Mouse (Mus musculus): ENCODE measurements around the gene Map3k3. TPM values are rescaled to one million over a fixed set of nuclear protein-coding genes. Genes with fewer than 3 reads are reported as not detected.
A peak's percentile ranks its signal among the peaks of the same experiment; 100 is the strongest.

Map3k3 gene
- polyA plus RNA-seq, 1 experiment from 2014 or later = 16.5 TPM

- H3K27ac ChIP-seq = peak overlapping the region; percentile 96
- peak overlapping the region; percentile 93 for H3K9ac ChIP-seq
- no peaks in the 10 kb centered on the region for H3K9me3 ChIP-seq (ENCODE audit: control insufficient read depth, low read length)
- DNase-seq (ENCODE audit: low spot score) (peak; percentile 74), ATAC-seq (ENCODE audit: low FRiP score) (peak; percentile 76)
- peaks cover 27% of the 10 kb centered on the region for H3K4me1 ChIP-seq (replicated peaks; ENCODE audit: control insufficient read depth, insufficient read depth, low read length)
- H3K4me3 ChIP-seq (replicated peaks; ENCODE audit: low read length) = peak overlapping the region; percentile 79
- no peaks in the 10 kb centered on the region for H3K27me3 ChIP-seq (ENCODE audit: control insufficient read depth, insufficient read depth, low read length)
- H3K36me3 ChIP-seq (replicated peaks; ENCODE audit: control insufficient read depth, insufficient read depth) = peaks cover 51% of the 10 kb centered on the region
- WGBS = under 1% methylated on average over 97 of the region's 106 CpGs
- peak overlapping the region; percentile 96 for H3K4me2 ChIP-seq (replicated peaks)
These were observed 75.8 kb downstream of the Map3k3 start for GRCm38 (mm10) chr11:106159921-106160840.

GRCm38 (mm10) chr11:106160841-106161721 lies 76.7 kb downstream of the Map3k3 start, which contains the start of the genes Gm10840 and Limd2:
TSS of gene Gm10840 (plus strand) at chr11:106160850.
TSS of gene Limd2 (minus strand) at chr11:106160860.
- Histone ChIP-seq H3K9ac (peak within 1 kb of the TSS; percentile 93), H3K4me2 (replicated peaks) (peak within 1 kb of the TSS; percentile 96), H3K4me1 (replicated peaks; ENCODE audit: control insufficient read depth, insufficient read depth, low read length) (peaks cover 27% of the 10 kb centered on the region), H3K27me3 (ENCODE audit: control insufficient read depth, insufficient read depth, low read length) (no peaks in the 10 kb centered on the region), H3K27ac (peak within 1 kb of the TSS; percentile 96), H3K4me3 (replicated peaks; ENCODE audit: low read length) (peak within 1 kb of the TSS; percentile 79), H3K9me3 (ENCODE audit: control insufficient read depth, low read length) (no peaks in the 10 kb centered on the region), H3K36me3 (replicated peaks; ENCODE audit: control insufficient read depth, insufficient read depth) (peaks cover 52% of the 10 kb centered on the region)
- DNase-seq (ENCODE audit: low spot score) (peak; percentile 57), ATAC-seq (ENCODE audit: low FRiP score) (peak; percentile 4; the same call in 1 of the 2 replicates)
- WGBS = 23% methylated on average over 22 of the region's 22 CpGs

DNA sequence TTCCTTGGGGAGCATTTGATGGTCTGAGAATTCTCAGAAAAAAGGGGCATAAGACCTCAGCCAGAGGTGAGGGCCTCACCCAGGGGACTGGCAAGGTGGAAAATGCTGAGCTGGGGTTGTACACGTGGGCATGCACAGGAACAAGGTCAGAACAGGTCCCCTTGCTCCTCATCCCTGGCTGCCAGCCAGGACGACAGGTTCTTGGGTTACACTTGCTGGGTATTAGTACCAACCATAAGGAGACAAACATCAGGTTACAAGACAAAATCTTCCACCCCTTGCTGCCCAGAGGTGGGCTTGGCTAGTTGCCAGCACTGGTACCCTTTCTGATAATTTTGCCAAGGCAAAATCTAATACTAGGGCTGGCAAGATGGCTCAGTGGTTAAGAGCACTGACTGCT lies 77.8 kb downstream of the Map3k3 start:
- Histone ChIP-seq H3K4me2 (replicated peaks) (no peak overlapping the region), H3K4me3 (replicated peaks; ENCODE audit: low read length) (no peak overlapping the region), H3K4me1 (replicated peaks; ENCODE audit: control insufficient read depth, insufficient read depth, low read length) (peaks cover 27% of the 10 kb centered on the region), H3K9ac (no peak overlapping the region), H3K27ac (0 out of 2 replicates have a peak overlapping the region, but pooled peaks have one; percentile 96), H3K27me3 (ENCODE audit: control insufficient read depth, insufficient read depth, low read length) (no peaks in the 10 kb centered on the region), H3K36me3 (replicated peaks; ENCODE audit: control insufficient read depth, insufficient read depth) (peaks cover 52% of the 10 kb centered on the region), H3K9me3 (ENCODE audit: control insufficient read depth, low read length) (no peaks in the 10 kb centered on the region)
- WGBS = 88% methylated on average over 2 of the region's 2 CpGs
- ATAC-seq (ENCODE audit: low FRiP score) (no peak), DNase-seq (ENCODE audit: low spot score) (no peak)

DNA sequence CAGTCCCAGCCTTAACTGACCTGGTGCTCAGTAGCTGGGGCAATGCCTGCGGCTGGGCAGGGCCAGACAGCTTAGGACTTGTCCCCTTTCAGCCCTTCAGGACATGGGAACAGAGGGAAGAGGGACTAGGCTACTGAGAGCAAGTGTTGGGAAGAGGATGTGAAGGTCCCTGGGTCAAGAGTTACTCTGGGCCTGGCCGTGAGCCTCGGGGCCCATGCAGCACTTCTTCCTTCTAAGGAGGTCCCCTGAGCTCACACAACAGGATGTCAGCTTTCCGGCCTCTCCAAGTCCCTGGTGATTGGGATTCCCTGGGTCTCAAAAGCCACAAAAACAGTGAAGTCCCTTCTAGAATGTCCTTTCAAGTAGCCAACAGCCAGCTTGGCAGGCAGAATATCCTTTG lies 79.1 kb downstream of the Map3k3 start:
- Histone ChIP-seq H3K9me3 (ENCODE audit: control insufficient read depth, low read length) (no peaks in the 10 kb centered on the region), H3K27me3 (ENCODE audit: control insufficient read depth, insufficient read depth, low read length) (no peaks in the 10 kb centered on the region), H3K27ac (no peak overlapping the region), H3K4me3 (replicated peaks; ENCODE audit: low read length) (no peak overlapping the region), H3K4me1 (replicated peaks; ENCODE audit: control insufficient read depth, insufficient read depth, low read length) (peaks cover 21% of the 10 kb centered on the region), H3K36me3 (replicated peaks; ENCODE audit: control insufficient read depth, insufficient read depth) (peaks cover 52% of the 10 kb centered on the region), H3K9ac (no peak overlapping the region), H3K4me2 (replicated peaks) (no peak overlapping the region)
- 82% methylated on average over 4 of the region's 4 CpGs for WGBS
- DNase-seq (ENCODE audit: low spot score) (no peak), ATAC-seq (ENCODE audit: low FRiP score) (no peak)

DNA sequence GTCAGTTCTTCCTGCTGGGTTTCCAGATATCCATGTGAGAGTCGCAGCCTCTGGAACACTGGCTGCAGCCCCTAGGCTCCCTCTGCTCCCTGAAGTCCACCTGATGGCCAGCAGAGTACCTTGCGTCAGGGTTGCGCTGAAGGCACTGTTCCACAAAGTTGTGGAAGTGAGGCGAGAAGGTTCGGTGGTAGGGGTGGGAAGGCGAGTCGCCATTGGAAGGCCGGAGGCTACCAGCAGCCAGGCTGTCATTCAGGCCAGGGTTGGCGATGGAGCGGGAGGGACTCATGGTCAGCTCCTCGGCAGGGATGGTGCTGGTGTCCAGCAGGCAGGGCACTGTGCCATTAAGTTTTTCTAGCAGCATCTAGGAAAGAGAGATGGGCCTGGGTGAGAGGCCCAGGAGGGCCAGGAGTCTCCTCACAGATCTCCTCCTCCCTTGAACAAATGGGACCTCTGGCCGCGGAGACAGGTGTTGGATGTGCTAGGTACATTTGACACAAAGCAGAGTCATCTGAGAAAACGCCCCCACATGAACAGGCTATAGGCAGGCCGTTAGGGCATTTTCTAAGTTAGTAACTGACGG lies 80.3 kb downstream of the Map3k3 start:
- H3K4me2 ChIP-seq (replicated peaks) = no peak overlapping the region
- peaks cover 11% of the 10 kb centered on the region for H3K4me1 ChIP-seq (replicated peaks; ENCODE audit: control insufficient read depth, insufficient read depth, low read length)
- ATAC-seq (ENCODE audit: low FRiP score) = no peak
- no peak overlapping the region for H3K9ac ChIP-seq
- DNase-seq (ENCODE audit: low spot score) = no peak
- H3K27ac ChIP-seq = no peak overlapping the region
- H3K4me3 ChIP-seq (replicated peaks; ENCODE audit: low read length) = no peak overlapping the region
- no peaks in the 10 kb centered on the region for H3K27me3 ChIP-seq (ENCODE audit: control insufficient read depth, insufficient read depth, low read length)
- peaks cover 62% of the 10 kb centered on the region for H3K36me3 ChIP-seq (replicated peaks; ENCODE audit: control insufficient read depth, insufficient read depth)
- WGBS = 94% methylated on average over 16 of the region's 16 CpGs
- no peaks in the 10 kb centered on the region for H3K9me3 ChIP-seq (ENCODE audit: control insufficient read depth, low read length)

- H3K4me1 ChIP-seq (replicated peaks; ENCODE audit: control insufficient read depth, insufficient read depth, low read length) = no peaks in the 10 kb centered on the region
- WGBS = 86% methylated on average over 5 of the region's 5 CpGs
- H3K4me3 ChIP-seq (replicated peaks; ENCODE audit: low read length) = no peak overlapping the region
- peaks cover 72% of the 10 kb centered on the region for H3K36me3 ChIP-seq (replicated peaks; ENCODE audit: control insufficient read depth, insufficient read depth)
- no peak for ATAC-seq (ENCODE audit: low FRiP score)
- no peaks in the 10 kb centered on the region for H3K9me3 ChIP-seq (ENCODE audit: control insufficient read depth, low read length)
- no peak overlapping the region for H3K4me2 ChIP-seq (replicated peaks)
- H3K9ac ChIP-seq = no peak overlapping the region
- no peak overlapping the region for H3K27ac ChIP-seq
- no peak for DNase-seq (ENCODE audit: low spot score)
- H3K27me3 ChIP-seq (ENCODE audit: control insufficient read depth, insufficient read depth, low read length) = no peaks in the 10 kb centered on the region
These were observed 83.0 kb downstream of the Map3k3 start for GRCm38 (mm10) chr11:106167435-106167834.

GRCm38 (mm10) chr11:106170807-106171206 lies 86.4 kb downstream of the Map3k3 start:
- Histone ChIP-seq H3K27me3 (ENCODE audit: control insufficient read depth, insufficient read depth, low read length) (no peaks in the 10 kb centered on the region), H3K9me3 (ENCODE audit: control insufficient read depth, low read length) (no peaks in the 10 kb centered on the region), H3K36me3 (replicated peaks; ENCODE audit: control insufficient read depth, insufficient read depth) (peaks cover 54% of the 10 kb centered on the region), H3K4me1 (replicated peaks; ENCODE audit: control insufficient read depth, insufficient read depth, low read length) (no peaks in the 10 kb centered on the region), H3K4me2 (replicated peaks) (no peak overlapping the region), H3K9ac (no peak overlapping the region), H3K27ac (no peak overlapping the region), H3K4me3 (replicated peaks; ENCODE audit: low read length) (no peak overlapping the region)
- ATAC-seq (ENCODE audit: low FRiP score) (no peak), DNase-seq (ENCODE audit: low spot score) (no peak)
- 78% methylated on average over 7 of the region's 7 CpGs for WGBS

GRCm38 (mm10) chr11:106173228-106173627 lies 88.8 kb downstream of the Map3k3 start:
- no peak overlapping the region for H3K27ac ChIP-seq

DNA sequence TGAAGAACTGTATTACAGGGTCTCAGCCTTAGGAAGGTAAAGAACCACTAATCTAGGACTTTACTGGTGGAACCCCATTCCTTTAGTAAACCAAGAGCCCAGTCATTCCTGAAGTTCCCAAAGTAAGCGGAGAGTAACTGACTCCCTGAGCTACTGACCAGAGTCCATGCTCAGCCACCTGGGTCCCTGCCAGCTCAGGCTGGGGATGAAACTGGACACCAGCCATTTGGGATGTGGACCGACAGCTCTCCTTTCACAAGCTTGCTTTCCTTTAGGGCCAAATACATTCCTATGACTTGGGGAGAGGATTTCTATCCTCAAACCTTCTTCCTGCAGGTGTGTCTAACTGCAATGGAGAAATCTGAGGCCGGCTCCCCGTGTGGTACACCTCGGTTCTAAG lies 90.0 kb downstream of the Map3k3 start:
- WGBS = 91% methylated on average over 5 of the region's 5 CpGs
- Histone ChIP-seq H3K27me3 (ENCODE audit: control insufficient read depth, insufficient read depth, low read length) (no peaks in the 10 kb centered on the region), H3K4me1 (replicated peaks; ENCODE audit: control insufficient read depth, insufficient read depth, low read length) (no peaks in the 10 kb centered on the region), H3K4me3 (replicated peaks; ENCODE audit: low read length) (no peak overlapping the region), H3K9ac (no peak overlapping the region), H3K27ac (no peak overlapping the region), H3K36me3 (replicated peaks; ENCODE audit: control insufficient read depth, insufficient read depth) (peaks cover 20% of the 10 kb centered on the region), H3K4me2 (replicated peaks) (no peak overlapping the region), H3K9me3 (ENCODE audit: control insufficient read depth, low read length) (no peaks in the 10 kb centered on the region)
- ATAC-seq (ENCODE audit: low FRiP score) (no peak), DNase-seq (ENCODE audit: low spot score) (no peak)

More at GRCm38 (mm10) chr11:106173228-106173627, 88.8 kb downstream of the Map3k3 start:
- no peak for ATAC-seq (ENCODE audit: low FRiP score)
- Histone ChIP-seq H3K4me3 (replicated peaks; ENCODE audit: low read length) (no peak overlapping the region), H3K9ac (no peak overlapping the region), H3K27me3 (ENCODE audit: control insufficient read depth, insufficient read depth, low read length) (no peaks in the 10 kb centered on the region), H3K36me3 (replicated peaks; ENCODE audit: control insufficient read depth, insufficient read depth) (peaks cover 30% of the 10 kb centered on the region), H3K9me3 (ENCODE audit: control insufficient read depth, low read length) (no peaks in the 10 kb centered on the region), H3K4me1 (replicated peaks; ENCODE audit: control insufficient read depth, insufficient read depth, low read length) (no peaks in the 10 kb centered on the region), H3K4me2 (replicated peaks) (no peak overlapping the region)
- 98% methylated on average over 2 of the region's 2 CpGs for WGBS
- DNase-seq (ENCODE audit: low spot score) = no peak

Data from hindbrain, embryonic 14.5 days (tissue).